Mouse (Mus musculus): ENCODE data around the gene Xkr8.

DNA sequence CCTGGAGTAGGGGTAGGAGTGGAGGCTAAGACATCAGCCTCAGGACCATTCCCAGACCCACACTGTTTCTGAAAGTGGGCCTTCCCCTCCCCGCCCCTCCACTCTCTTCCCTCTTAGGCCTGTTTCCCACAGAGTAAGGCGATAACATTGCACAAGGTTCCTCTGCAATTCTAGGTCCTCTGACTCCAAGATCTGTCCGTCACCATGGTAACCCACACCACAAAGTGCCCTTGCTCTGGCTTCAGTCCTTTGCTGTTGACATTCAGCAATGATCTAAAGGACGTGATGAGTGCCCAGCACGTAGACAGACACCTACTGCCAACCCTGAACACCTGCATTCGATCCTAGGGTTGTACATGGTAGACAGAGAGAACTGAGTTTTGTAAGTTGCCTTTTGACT, 20.6 kb upstream of the Xkr8 start:
- TF ChIP-seq CTCF (conservative IDR thresholded peaks at IDR 0.05 in 1 of 2, IDR thresholded peaks at IDR 0.05 in 1 of 2; ENCODE audit: low read depth in 2 of 2, low read length in 2 of 2), result no peak
- TF ChIP-seq MAFK (IDR thresholded peaks at IDR 0.05; ENCODE audit: insufficient replicate concordance, low read length), result no peak
- no peak for TF ChIP-seq EP300 (IDR thresholded peaks at IDR 0.05; ENCODE audit: low read length)
- TF ChIP-seq ZNF384 (IDR thresholded peaks at IDR 0.05; ENCODE audit: low read depth, low read length), result no peak
